Mouse (Mus musculus) spleen, postnatal 4 days (tissue): ENCODE measurements around the gene Gnaq.

Source experiments
- DNase-seq, 2 experiments: peaks; one replicate each; pipeline ENCODE4 v3.0.0; 2022; ENCODE audit warnings: low spot score in 2 of 2

The Gnaq gene

DNA sequence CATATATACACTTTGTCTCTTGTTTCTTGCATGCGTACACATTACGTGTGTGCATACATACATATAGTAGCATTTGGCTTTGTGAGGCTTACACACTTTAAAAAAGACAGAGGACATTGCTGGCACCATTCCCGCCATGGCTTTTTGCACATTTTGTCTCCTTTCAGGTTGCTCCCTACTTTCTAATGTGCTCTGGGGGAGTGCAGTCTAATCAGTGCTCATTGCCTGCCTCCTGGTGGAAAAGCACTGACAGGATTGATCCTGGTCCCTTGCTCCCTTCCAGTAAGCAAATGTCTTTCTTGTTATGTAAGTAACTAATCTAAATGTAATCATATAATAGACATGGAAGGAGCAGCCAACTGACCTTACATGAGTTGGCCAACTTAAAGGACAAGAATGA is 65.5 kb downstream of the Gnaq start:
- no peak for DNase-seq

DNA sequence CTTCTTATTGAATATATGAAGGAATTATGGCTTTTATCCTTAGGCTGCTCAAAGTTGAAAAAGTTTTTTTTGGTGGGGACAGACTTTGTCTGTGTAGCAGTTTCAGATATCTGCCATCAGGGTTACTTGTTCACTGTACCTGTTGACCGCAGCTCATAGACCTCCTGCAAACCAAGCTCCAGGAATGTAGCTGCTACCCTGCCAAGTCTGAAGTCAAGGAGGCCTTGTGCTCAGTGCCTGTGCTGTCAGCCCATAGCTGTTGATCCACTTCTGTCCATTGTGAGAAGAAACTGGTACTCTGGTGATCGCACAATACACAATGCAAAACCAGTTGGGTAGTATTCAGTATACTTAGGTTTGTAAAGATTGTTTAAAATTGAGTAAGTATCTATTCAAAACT is 68.7 kb downstream of the Gnaq start:
- no peak for DNase-seq

- DNase-seq, result no peak
These were observed 72.4 kb downstream of the Gnaq start for GRCm38 (mm10) chr19:16204776-16205680.

- DNase-seq, result no peak
These were observed 77.0 kb downstream of the Gnaq start for GRCm38 (mm10) chr19:16209616-16210015.

GRCm38 (mm10) chr19:16214946-16215345 is 82.3 kb downstream of the Gnaq start:
- DNase-seq, result no peak

DNA sequence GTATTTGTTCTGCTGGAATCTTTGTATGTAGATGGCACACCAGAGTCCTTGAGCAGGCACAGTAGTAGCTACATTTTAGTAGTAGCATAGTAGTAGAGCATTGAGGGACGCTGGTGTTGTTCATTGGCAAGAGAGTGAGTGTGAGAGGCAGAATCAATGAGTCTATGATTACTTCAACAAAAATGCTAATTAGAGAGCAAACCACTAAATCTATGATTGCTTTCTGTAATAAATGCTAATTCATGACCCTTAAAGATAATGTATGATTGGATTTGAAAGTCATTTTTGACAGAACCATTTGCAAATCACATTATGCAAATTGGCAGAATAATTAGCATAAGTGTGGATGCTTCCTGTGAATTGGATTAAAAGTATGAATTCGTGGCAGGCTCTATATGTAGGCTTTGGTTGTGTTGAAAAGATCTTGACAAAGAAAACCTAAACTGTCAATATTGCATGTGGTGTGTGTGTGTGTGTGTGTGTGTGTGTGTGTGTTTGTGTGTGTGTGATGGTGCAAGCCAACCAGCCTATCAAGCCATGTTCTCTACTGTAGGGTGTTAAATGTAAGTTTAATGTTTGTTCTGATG is 82.9 kb downstream of the Gnaq start:
- DNase-seq, result no peak

DNA sequence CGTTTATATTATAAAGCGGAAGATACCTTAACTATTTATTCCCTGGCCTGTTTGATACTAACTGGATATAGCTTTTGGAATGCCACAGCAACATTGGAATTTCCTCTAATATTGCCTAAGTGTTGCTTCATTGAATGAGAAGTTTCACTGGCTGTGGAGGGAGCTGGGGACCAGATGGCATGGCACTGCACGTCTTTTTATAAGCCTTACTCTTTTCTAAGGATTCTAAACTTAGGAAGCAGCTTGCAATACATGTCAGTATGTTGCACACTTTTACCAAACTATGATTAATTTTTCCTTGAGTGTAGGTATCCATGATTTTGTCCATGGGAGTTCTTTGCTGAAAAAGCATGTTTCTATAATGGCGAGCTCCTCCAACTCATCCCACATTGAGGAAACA is 87.3 kb downstream of the Gnaq start:
- DNase-seq, result no peak

- no peak for DNase-seq
These were observed 89.9 kb downstream of the Gnaq start for GRCm38 (mm10) chr19:16222526-16222925.

GRCm38 (mm10) chr19:16223126-16223525 is 90.5 kb downstream of the Gnaq start:
- no peak for DNase-seq

GRCm38 (mm10) chr19:16224831-16225230 is 92.2 kb downstream of the Gnaq start:
- DNase-seq, result no peak

DNA sequence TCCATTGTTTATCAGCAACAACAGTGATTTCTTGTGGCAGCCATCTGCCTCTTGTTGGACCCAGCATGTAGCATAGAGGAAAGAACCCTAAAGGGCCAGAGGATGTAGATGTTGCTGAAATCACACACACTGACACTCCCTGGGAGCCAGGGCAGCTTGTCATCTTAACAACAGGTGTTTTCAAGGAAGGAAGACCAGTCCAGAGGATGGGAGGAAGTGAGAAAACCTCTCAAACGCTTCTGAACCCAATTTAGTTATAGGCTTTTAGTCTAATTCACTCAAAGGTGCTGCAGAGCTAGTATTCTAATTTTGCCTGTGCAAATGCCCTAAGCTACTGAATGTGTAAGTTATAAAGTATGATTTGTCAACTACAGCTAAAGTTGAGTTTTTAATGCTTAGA is 99.0 kb downstream of the Gnaq start:
- no peak for DNase-seq

- DNase-seq, result no peak
These were observed 103.0 kb downstream of the Gnaq start for GRCm38 (mm10) chr19:16235594-16235993.

DNA sequence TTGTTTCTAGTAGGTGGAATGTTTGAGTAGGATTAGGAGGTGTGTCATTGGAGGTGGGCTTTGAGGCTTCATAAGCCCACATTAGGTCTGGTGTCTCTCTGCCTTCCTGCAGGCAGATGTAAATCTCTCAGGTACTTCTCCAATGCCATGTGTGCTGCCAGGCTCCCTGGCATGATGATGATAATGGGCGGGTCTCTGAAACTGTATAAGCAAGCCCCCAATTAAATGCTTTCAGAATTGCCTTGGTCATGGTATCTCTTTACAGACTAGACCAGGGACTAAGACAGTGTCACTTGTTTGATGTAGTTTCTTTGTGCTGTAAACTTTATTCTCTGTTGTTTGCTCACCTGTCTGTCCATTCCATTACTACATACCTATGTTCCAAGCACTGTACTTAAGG is 104.4 kb downstream of the Gnaq start:
- DNase-seq, result no peak

- DNase-seq, result no peak
These were observed 105.4 kb downstream of the Gnaq start for GRCm38 (mm10) chr19:16238072-16238471.

GRCm38 (mm10) chr19:16238512-16238911 is 105.9 kb downstream of the Gnaq start:
- no peak for DNase-seq

- DNase-seq, result no peak
These were observed 110.1 kb downstream of the Gnaq start for GRCm38 (mm10) chr19:16242708-16243107.

- peak in 1 of 2 experiments; percentile 24 for DNase-seq
These were observed 116.4 kb downstream of the Gnaq start for GRCm38 (mm10) chr19:16249025-16249424.

DNA sequence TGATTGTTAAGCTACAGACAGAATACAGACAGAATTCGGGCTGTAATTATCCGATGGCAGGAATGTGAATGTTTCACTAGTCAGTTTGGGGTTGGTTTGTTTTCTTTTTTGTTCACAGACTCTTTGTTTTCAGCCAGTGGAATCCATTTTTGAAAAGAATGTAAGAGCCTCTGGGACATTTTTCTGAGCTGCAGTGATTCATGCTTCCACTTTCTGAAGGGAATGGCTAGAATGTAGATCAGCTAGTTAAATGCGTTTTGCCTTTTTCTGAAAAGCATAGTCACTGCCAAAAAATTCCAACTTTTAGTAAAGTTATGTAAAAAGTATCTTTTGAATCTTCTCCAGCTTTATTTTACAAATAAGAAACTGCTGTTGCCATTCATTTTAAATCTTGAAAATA is 118.3 kb downstream of the Gnaq start:
- DNase-seq, result no peak

DNA sequence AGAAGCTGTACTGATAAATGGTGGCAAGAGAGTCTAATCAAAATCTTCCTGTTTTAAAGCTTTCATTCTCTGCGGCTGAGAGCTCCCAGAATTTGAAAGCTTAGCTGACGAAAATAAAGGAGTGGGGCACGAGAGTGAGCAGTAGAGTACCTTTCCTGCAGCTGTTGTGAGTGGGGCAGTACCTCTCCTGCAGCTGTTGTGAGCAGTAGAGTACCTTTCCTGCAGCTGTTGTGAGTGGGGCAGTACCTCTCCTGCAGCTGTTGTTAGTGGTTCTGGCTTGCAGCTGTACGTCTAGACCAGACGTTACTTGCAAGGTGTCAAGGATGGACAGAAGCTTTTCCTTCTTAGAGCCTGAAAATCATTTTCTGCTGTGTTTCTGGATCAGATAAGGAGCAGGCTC is 119.2 kb downstream of the Gnaq start:
- DNase-seq, result peak in 1 of 2 experiments; percentile 40

DNA sequence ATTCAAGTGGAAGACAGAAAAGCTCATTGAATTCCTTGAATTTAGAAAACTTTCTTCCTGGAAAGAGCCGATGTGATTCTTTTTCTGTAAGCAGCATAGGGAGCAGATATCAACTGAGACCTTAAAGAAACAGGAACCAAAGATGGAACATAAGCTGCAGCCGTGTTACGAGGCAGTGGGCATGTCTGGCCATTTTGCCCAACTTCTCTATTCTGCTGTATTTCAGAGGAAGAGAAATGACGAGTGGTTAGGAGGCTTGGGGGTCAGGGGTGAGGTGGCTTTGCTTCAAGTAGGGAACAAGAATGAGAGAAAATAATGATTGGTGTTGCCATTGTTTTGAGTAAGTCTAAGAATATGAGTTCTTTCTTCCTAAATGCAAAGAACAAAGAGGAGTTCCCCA is 120.1 kb downstream of the Gnaq start:
- peak; percentile 17 to 58 for DNase-seq

DNA sequence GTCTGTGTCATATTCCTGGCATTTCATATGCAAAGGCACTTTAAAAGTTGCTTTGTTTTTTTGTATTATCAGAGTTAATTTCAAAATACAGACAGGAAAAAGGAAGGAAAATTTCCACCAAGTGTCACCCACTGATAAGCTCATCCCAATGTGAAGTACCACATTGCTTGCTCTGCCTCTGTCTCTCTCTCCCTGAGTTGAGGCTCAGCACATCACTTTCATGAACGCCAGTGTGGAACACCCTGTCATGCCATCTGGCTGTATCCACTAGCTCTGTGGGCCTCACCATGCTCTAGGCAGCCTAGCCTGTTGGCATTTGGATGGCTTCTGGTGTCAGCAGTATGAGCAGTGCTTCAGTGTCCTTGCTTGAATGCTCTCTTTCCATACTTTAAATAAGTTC is 122.2 kb downstream of the Gnaq start:
- DNase-seq, result peak in 1 of 2 experiments; percentile 50

DNA sequence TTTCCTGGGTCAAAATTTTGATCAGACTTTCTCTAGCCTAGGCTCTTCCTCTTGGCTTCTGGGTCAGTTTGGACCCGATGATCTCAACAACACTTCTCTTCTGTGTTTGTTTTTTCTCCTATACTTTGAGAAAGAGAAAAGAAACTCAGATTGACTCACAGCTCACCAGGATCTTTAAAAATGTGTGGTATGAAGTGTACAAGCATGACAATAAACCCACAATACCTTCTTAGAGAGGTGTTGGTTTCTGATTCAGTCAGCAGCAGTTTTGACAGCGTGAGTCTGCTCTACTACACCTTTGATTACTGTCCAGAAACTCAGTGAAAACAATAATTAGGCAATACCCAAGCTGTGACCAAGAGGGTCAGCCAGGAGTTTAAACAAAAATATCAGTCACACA is 122.7 kb downstream of the Gnaq start:
- DNase-seq, result peak in 1 of 2 experiments; percentile 3

GRCm38 (mm10) chr19:16258766-16259355 is 126.2 kb downstream of the Gnaq start:
- DNase-seq, result no peak
